Comparison of ENCODE assay signal across 23 mouse cellular contexts in genomic region chr7:139125881-139126280, GRCm38 (mm10). TPM values are rescaled to one million over a fixed set of nuclear protein-coding genes. Genes with fewer than 3 reads are reported as not detected.
"Had no signal": no experiment of that assay in that cellular context is flagged by ENCODE, and none has a peak within 500 bp of the region (broad histone marks: within the 10 kb centered on the region; RNA-seq: fewer than 3 reads in every experiment).

No protein-coding gene starts in this region.

- H3K9ac ChIP-seq: limb, embryonic 12.5 days; limb, embryonic 15.5 days; liver, embryonic 14.5 days; liver, postnatal 0 days; lung, embryonic 14.5 days; midbrain, embryonic 12.5 days; neural tube, embryonic 13.5 days had no signal

- DNase-seq: kidney, adult 2 months; kidney, postnatal 25 days; layer of hippocampus, postnatal 36 days; liver, postnatal 0 days; lung, embryonic 14.5 days; retina, postnatal 1 day; right cerebral cortex, postnatal 25 days; thymus, adult 18-20 months; thymus, postnatal 36 days had no signal

- H3K27me3 ChIP-seq: limb, embryonic 15.5 days; neural tube, embryonic 13.5 days had no signal

- H3K36me3 ChIP-seq: limb, embryonic 12.5 days; limb, embryonic 15.5 days; midbrain, embryonic 12.5 days; neural tube, embryonic 13.5 days had no signal

- H3K27ac ChIP-seq: kidney, postnatal 0 days; limb, embryonic 12.5 days; limb, embryonic 15.5 days; liver, embryonic 14.5 days; midbrain, embryonic 12.5 days; neural tube, embryonic 13.5 days had no signal

- H3K9me3 ChIP-seq: limb, embryonic 12.5 days; limb, embryonic 15.5 days; midbrain, embryonic 12.5 days; neural tube, embryonic 13.5 days had no signal

- ATAC-seq: intestine, postnatal 0 days; liver, postnatal 0 days; lung, postnatal 0 days; midbrain, embryonic 16.5 days had no signal

- H3K4me3 ChIP-seq: left cerebral cortex, adult 2 months; limb, embryonic 12.5 days; limb, embryonic 15.5 days; midbrain, embryonic 12.5 days; myocyte; neural tube, embryonic 13.5 days had no signal

- H3K4me2 ChIP-seq: limb, embryonic 12.5 days; limb, embryonic 15.5 days; liver, embryonic 11.5 days; lung, embryonic 14.5 days; midbrain, embryonic 12.5 days; neural tube, embryonic 13.5 days had no signal

RNA-seq across cellular contexts. Expression of gene Dpysl4, which starts 40.1 kb away (rescaled TPM):
- total RNA-seq: monocyte, adult 5-6 weeks; neutrophil, adult 5-6 weeks had no signal
- polyA plus RNA-seq: myocyte had no signal
